Mouse (Mus musculus) forebrain, embryonic 14.5 days (tissue): ENCODE data around the gene Rhbdd1. TPM values are rescaled to one million over a fixed set of nuclear protein-coding genes. Genes with fewer than 3 reads are reported as not detected.

Experiments
- ATAC-seq: fragments of 200-750 bp; cut with Nextera tagmentation; 2 replicates; pipeline ENCODE4 v1.8.0; 2017; ENCODE audit warnings: mild to moderate bottlenecking, moderate library complexity
- DNase-seq: peaks from one replicate; pipeline ENCODE4 v3.0.0-alpha.2; 2015; ENCODE audit warnings: low spot score
- H3K27ac ChIP-seq: fragments of 300-500 bp; sonication (generic); 2 replicates; pipeline ENCODE4 v1.5.1; 2014; ENCODE audit warnings: low read depth, mild to moderate bottlenecking, control low read depth, low read length, moderate library complexity
- H3K27me3 ChIP-seq: fragments of 300-500 bp; sonication (generic); replicated peaks from 2 replicates; pipeline ENCODE4 v1.6.1; 2014; ENCODE audit warnings: low read length, control low read depth, mixed read lengths; ENCODE audit not compliant: control insufficient read depth, insufficient read depth
- H3K36me3 ChIP-seq: fragments of 300-500 bp; sonication (generic); 2 replicates; pipeline ENCODE4 v1.6.1; 2014; ENCODE audit warnings: low read length, control low read depth; ENCODE audit not compliant: control insufficient read depth, insufficient read depth
- H3K4me1 ChIP-seq: fragments of 300-500 bp; sonication (generic); 2 replicates; pipeline ENCODE4 v1.6.1; 2014; ENCODE audit warnings: antibody characterized with exemption, low read length, control low read depth; ENCODE audit not compliant: control insufficient read depth, insufficient read depth
- H3K4me2 ChIP-seq: fragments of 300-500 bp; sonication (generic); 2 replicates; pipeline ENCODE4 v1.6.1; 2014; ENCODE audit warnings: mild to moderate bottlenecking, control low read depth, low read length
- H3K4me3 ChIP-seq: fragments of 300-500 bp; sonication (generic); 2 replicates; pipeline ENCODE4 v1.5.1; 2014; ENCODE audit warnings: low read depth, low read length, control low read depth
- H3K9ac ChIP-seq: fragments of 300-500 bp; sonication (generic); 2 replicates; pipeline ENCODE4 v1.6.1; 2014; ENCODE audit warnings: mild to moderate bottlenecking, low read length, control low read depth, moderate library complexity
- H3K9me3 ChIP-seq: fragments of 300-500 bp; sonication (generic); replicated peaks from 2 replicates; pipeline ENCODE4 v1.6.1; 2016; ENCODE audit warnings: low read length, control low read depth, mixed read lengths; ENCODE audit not compliant: control insufficient read depth
- WGBS: fragments of 180-500 bp; shearing (Covaris S2); extraction: QIAGEN DNeasy Blood & Tissue Kit; methylation state at CpG from one replicate; pipeline ENCODE4 v1.1.7; 2014; 5-methylcytosine and 5-hydroxymethylcytosine counted together
- polyA plus RNA-seq: library from polyadenylated mRNA; unstranded; fragments of >200 nt; fragmentation: Nextera tagmentation; extraction: Ambion mirVana; gene quantifications from 2 replicates; pipeline ENCODE4 v1.2.1, GENCODE M21; 2014

The Rhbdd1 gene
- polyA plus RNA-seq, 1 experiment from 2014 or later: 4.0 TPM

- Histone ChIP-seq H3K27me3 (no peaks in the 10 kb centered on the region), H3K9ac (peak overlapping the region; percentile 82), H3K36me3 (peaks cover 7% of the 10 kb centered on the region; the same call in 1 of the 2 replicates), H3K4me2 (peak overlapping the region; percentile 88), H3K4me1 (peaks cover 30% of the 10 kb centered on the region), H3K9me3 (no peaks in the 10 kb centered on the region), H3K27ac (peak overlapping the region; percentile 96), H3K4me3 (peak overlapping the region; percentile 74)
- ATAC-seq (no peak), DNase-seq (no peak)
- 9% methylated on average over 4 of the region's 4 CpGs for WGBS
Measured at GRCm38 (mm10) chr1:82284403-82284802, 31.8 kb upstream of the Rhbdd1 start.

- H3K4me3 ChIP-seq: peak overlapping the region; percentile 74
- no peak for DNase-seq
- ATAC-seq: no peak
- H3K27me3 ChIP-seq: no peaks in the 10 kb centered on the region
- no peaks in the 10 kb centered on the region for H3K9me3 ChIP-seq
- peaks cover 7% of the 10 kb centered on the region; the same call in 1 of the 2 replicates for H3K36me3 ChIP-seq
- H3K4me2 ChIP-seq: peak overlapping the region; percentile 88
- 3% methylated on average over 5 of the region's 5 CpGs for WGBS
- H3K27ac ChIP-seq: peak overlapping the region; percentile 58; the same call in 1 of the 2 replicates
- H3K4me1 ChIP-seq: peaks cover 33% of the 10 kb centered on the region
- H3K9ac ChIP-seq: peak overlapping the region; percentile 67
Measured at GRCm38 (mm10) chr1:82285461-82286189, 30.6 kb upstream of the Rhbdd1 start.

- ATAC-seq (no peak), DNase-seq (no peak)
- Histone ChIP-seq H3K9me3 (no peaks in the 10 kb centered on the region), H3K9ac (peak overlapping the region; percentile 67), H3K27ac (peak overlapping the region; percentile 58), H3K4me3 (peak overlapping the region; percentile 74), H3K4me2 (peak overlapping the region; percentile 88), H3K4me1 (peaks cover 33% of the 10 kb centered on the region), H3K36me3 (peaks cover 7% of the 10 kb centered on the region; the same call in 1 of the 2 replicates), H3K27me3 (no peaks in the 10 kb centered on the region)
- WGBS: 11% methylated on average over 15 of the region's 15 CpGs
Measured at GRCm38 (mm10) chr1:82286190-82287051, 29.8 kb upstream of the Rhbdd1 start.

GRCm38 (mm10) chr1:82287052-82287775 lies 29.0 kb upstream of the Rhbdd1 start:
- H3K9me3 ChIP-seq: no peaks in the 10 kb centered on the region
- peaks cover 29% of the 10 kb centered on the region for H3K4me1 ChIP-seq
- ATAC-seq: no peak
- peak overlapping the region; percentile 88 for H3K4me2 ChIP-seq
- peak overlapping the region; percentile 67 for H3K9ac ChIP-seq
- H3K27ac ChIP-seq: peak overlapping the region; percentile 58
- H3K4me3 ChIP-seq: peak overlapping the region; percentile 74
- peaks cover 7% of the 10 kb centered on the region; the same call in 1 of the 2 replicates for H3K36me3 ChIP-seq
- H3K27me3 ChIP-seq: no peaks in the 10 kb centered on the region
- WGBS: 54% methylated on average over 22 of the region's 22 CpGs
- DNase-seq: no peak

GRCm38 (mm10) chr1:82287776-82288325 lies 28.4 kb upstream of the Rhbdd1 start:
- H3K4me1 ChIP-seq: peaks cover 25% of the 10 kb centered on the region
- H3K9ac ChIP-seq: peak overlapping the region; percentile 67; the same call in 1 of the 2 replicates
- DNase-seq: no peak
- no peak for ATAC-seq
- H3K27me3 ChIP-seq: no peaks in the 10 kb centered on the region
- WGBS: 92% methylated on average over 16 of the region's 16 CpGs
- peaks cover 7% of the 10 kb centered on the region; the same call in 1 of the 2 replicates for H3K36me3 ChIP-seq
- no peak overlapping the region for H3K27ac ChIP-seq
- H3K9me3 ChIP-seq: no peaks in the 10 kb centered on the region
- peak overlapping the region; percentile 88 for H3K4me2 ChIP-seq
- peak overlapping the region; percentile 74 for H3K4me3 ChIP-seq

GRCm38 (mm10) chr1:82288421-82288990 lies 27.7 kb upstream of the Rhbdd1 start:
- DNase-seq (no peak), ATAC-seq (no peak)
- Histone ChIP-seq H3K9me3 (no peaks in the 10 kb centered on the region), H3K4me3 (peak overlapping the region; percentile 74), H3K4me1 (peaks cover 25% of the 10 kb centered on the region), H3K36me3 (peaks cover 7% of the 10 kb centered on the region; the same call in 1 of the 2 replicates), H3K27me3 (no peaks in the 10 kb centered on the region), H3K4me2 (peak overlapping the region; percentile 88), H3K9ac (no peak overlapping the region; the same call in 1 of the 2 replicates), H3K27ac (no peak overlapping the region)
- WGBS: 89% methylated on average over 18 of the region's 18 CpGs

- 67% methylated on average over 35 of the region's 35 CpGs for WGBS
- peak overlapping the region; percentile 88 for H3K4me2 ChIP-seq
- DNase-seq (no peak), ATAC-seq (no peak)
- no peaks in the 10 kb centered on the region for H3K9me3 ChIP-seq
- H3K27me3 ChIP-seq: no peaks in the 10 kb centered on the region
- peak overlapping the region; percentile 98 for H3K27ac ChIP-seq
- peak overlapping the region; percentile 74 for H3K4me3 ChIP-seq
- H3K36me3 ChIP-seq: peaks cover 7% of the 10 kb centered on the region; the same call in 1 of the 2 replicates
- H3K9ac ChIP-seq: peak overlapping the region; percentile 78
- peaks cover 25% of the 10 kb centered on the region for H3K4me1 ChIP-seq
Measured at GRCm38 (mm10) chr1:82289116-82289989, 26.9 kb upstream of the Rhbdd1 start.
